Mouse (Mus musculus) cerebellum, adult 8-10 months (tissue): ENCODE measurements around the gene Ano1.

ENCODE experiments used
- DNase-seq: peaks from one replicate; pipeline ENCODE4 v3.0.0; 2022

The Ano1 gene

GRCm38 (mm10) chr7:144581559-144582283 is 170.1 kb downstream of the Ano1 start:
- peak; percentile 53 for DNase-seq

- no peak for DNase-seq
Observed at GRCm38 (mm10) chr7:144577876-144578275, 173.9 kb downstream of the Ano1 start.

- no peak for DNase-seq
Observed at GRCm38 (mm10) chr7:144572234-144572633, 179.5 kb downstream of the Ano1 start.

GRCm38 (mm10) chr7:144571598-144571997 is 180.2 kb downstream of the Ano1 start:
- DNase-seq: no peak

- no peak for DNase-seq
Observed at GRCm38 (mm10) chr7:144569428-144569827, 182.3 kb downstream of the Ano1 start.

- DNase-seq: no peak
Observed at GRCm38 (mm10) chr7:144568091-144568490, 183.7 kb downstream of the Ano1 start.

- peak; percentile 0 for DNase-seq
Observed at GRCm38 (mm10) chr7:144566921-144567682, 184.7 kb downstream of the Ano1 start.

- DNase-seq: no peak
Observed at GRCm38 (mm10) chr7:144563456-144564155, 188.2 kb downstream of the Ano1 start.

GRCm38 (mm10) chr7:144562016-144562415 is 189.8 kb downstream of the Ano1 start:
- no peak for DNase-seq

- DNase-seq: no peak
Observed at GRCm38 (mm10) chr7:144560594-144560993, 191.2 kb downstream of the Ano1 start.

GRCm38 (mm10) chr7:144558552-144558951 is 193.2 kb downstream of the Ano1 start:
- DNase-seq: peak; percentile 3

GRCm38 (mm10) chr7:144554123-144554472 is 197.7 kb downstream of the Ano1 start:
- no peak for DNase-seq

- peak; percentile 100 for DNase-seq
Observed at GRCm38 (mm10) chr7:144553237-144554122, 198.3 kb downstream of the Ano1 start, which contains the start of gene Ppfia1. Gene Ppfia1 (minus strand): TSS chr7:144553729.

- DNase-seq: peak; percentile 20
Observed at GRCm38 (mm10) chr7:144552274-144552673, 199.5 kb downstream of the Ano1 start.

GRCm38 (mm10) chr7:144550811-144551210 is 201.0 kb downstream of the Ano1 start:
- no peak for DNase-seq

GRCm38 (mm10) chr7:144549904-144550566 is 201.7 kb downstream of the Ano1 start:
- DNase-seq: peak; percentile 85

- no peak for DNase-seq
Observed at GRCm38 (mm10) chr7:144545231-144545630, 206.5 kb downstream of the Ano1 start.

GRCm38 (mm10) chr7:144541351-144541750 is 210.4 kb downstream of the Ano1 start:
- DNase-seq: no peak

GRCm38 (mm10) chr7:144539146-144539545 is 212.6 kb downstream of the Ano1 start:
- DNase-seq: no peak
